In the genomic region with DNA sequence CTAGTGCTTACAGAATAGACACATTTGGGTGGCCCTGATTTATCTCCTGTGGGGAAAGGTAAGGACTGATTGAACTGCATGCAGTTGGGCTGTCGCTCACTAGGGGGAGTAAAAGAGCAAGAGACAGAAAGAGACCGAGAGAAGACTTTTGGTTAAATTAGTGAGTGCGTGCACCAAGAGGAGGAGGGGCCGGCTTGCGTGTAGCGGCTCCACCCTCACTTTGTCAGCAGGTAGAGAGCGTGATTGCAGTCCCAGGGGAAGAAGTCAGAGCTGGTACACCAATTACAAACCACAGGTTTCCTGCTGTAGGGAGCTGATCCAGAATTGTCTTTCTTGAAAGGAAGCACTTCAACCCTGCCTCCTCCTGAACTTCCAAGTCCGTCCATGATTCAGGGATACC, we compare ENCODE assay signal across 8 mouse cellular contexts. TPM values are rescaled to one million over a fixed set of nuclear protein-coding genes. Genes with fewer than 3 reads are reported as not detected.
DNase-seq lines count a peak whose midpoint lies in the region; ATAC-seq and TF ChIP-seq lines count a peak whose summit lies in the region.

A gene (plus strand): TSS at position 316 of the 400 bp plus-strand sequence.

- WGBS in kidney, embryonic 14.5 days, result 1% methylated on average over 8 of the region's 8 CpGs
- under 1% methylated on average over 8 of the region's 8 CpGs for WGBS in limb, embryonic 15.5 days

- H3K9me3 ChIP-seq in kidney, embryonic 14.5 days (ENCODE audit: control insufficient read depth, low read length), result no peaks in the 10 kb centered on the region
- H3K9me3 ChIP-seq in limb, embryonic 15.5 days, result no peaks in the 10 kb centered on the region

- peak within 1 kb of the TSS; percentile 41 for H3K4me2 ChIP-seq in kidney, embryonic 14.5 days (replicated peaks; ENCODE audit: low read depth, low read length)
- peak within 1 kb of the TSS; percentile 72 for H3K4me2 ChIP-seq in limb, embryonic 15.5 days

- H3K27me3 ChIP-seq in kidney, embryonic 14.5 days (ENCODE audit: control insufficient read depth, insufficient read depth, low read length), result peaks cover 5% of the 10 kb centered on the region; the same call in 1 of the 2 replicates
- peaks cover 12% of the 10 kb centered on the region; the same call in 1 of the 2 replicates for H3K27me3 ChIP-seq in limb, embryonic 15.5 days

- peaks cover 5% of the 10 kb centered on the region for H3K4me1 ChIP-seq in bone marrow macrophage, adult 2 months (ENCODE audit: control insufficient read depth, insufficient read depth, low read length)
- no peaks in the 10 kb centered on the region for H3K4me1 ChIP-seq in embryonic fibroblast, embryonic 13.5 days (ENCODE audit: control insufficient read depth, insufficient read depth, low read length)
- no peaks in the 10 kb centered on the region for H3K4me1 ChIP-seq in kidney, embryonic 14.5 days (ENCODE audit: control insufficient read depth, insufficient read depth, low read length)
- H3K4me1 ChIP-seq in limb, embryonic 15.5 days, result peaks cover 5% of the 10 kb centered on the region

- TF ChIP-seq POLR2A in bone marrow macrophage, adult 2 months (IDR thresholded peaks at IDR 0.05; ENCODE audit: borderline replicate concordance, low read depth, low read length), result no peak
- peak; percentile 19; the same call in 1 of the 2 replicates for TF ChIP-seq POLR2A in embryonic fibroblast, embryonic 13.5 days (IDR thresholded peaks at IDR 0.05; ENCODE audit: low read depth, low read length)

- DNase-seq in A20 (ENCODE audit: low read depth, low spot score), result peak; percentile 96
- DNase-seq in heart, adult 9 months (ENCODE audit: low spot score in 2 of 2), result peak; percentile 55 to 72
- DNase-seq in monocyte, adult 2 months (ENCODE audit: low read depth in 1 of 2, low spot score in 2 of 2), result peak; percentile 35 to 72
- DNase-seq in spleen, postnatal 36 days (ENCODE audit: low spot score in 2 of 2), result peak; percentile 84 to 88

- H3K27ac ChIP-seq in bone marrow macrophage, adult 2 months (ENCODE audit: insufficient read depth, low read depth, low read length), result no peak within 1 kb of the TSS
- H3K27ac ChIP-seq in embryonic fibroblast, embryonic 13.5 days (ENCODE audit: insufficient read depth, low read length), result no peak within 1 kb of the TSS
- no peak within 1 kb of the TSS for H3K27ac ChIP-seq in kidney, embryonic 14.5 days (ENCODE audit: low read depth, low read length)
- H3K27ac ChIP-seq in limb, embryonic 15.5 days, result peak within 1 kb of the TSS; percentile 54

- H3K36me3 ChIP-seq in kidney, embryonic 14.5 days (ENCODE audit: control insufficient read depth, insufficient read depth, low read length), result no peaks in the 10 kb centered on the region
- no peaks in the 10 kb centered on the region for H3K36me3 ChIP-seq in limb, embryonic 15.5 days

- H3K4me3 ChIP-seq in bone marrow macrophage, adult 2 months (ENCODE audit: insufficient read depth, low read length), result peak within 1 kb of the TSS; percentile 47
- peak within 1 kb of the TSS; percentile 43 for H3K4me3 ChIP-seq in embryonic fibroblast, embryonic 13.5 days (ENCODE audit: insufficient read depth, low read length)
- H3K4me3 ChIP-seq in kidney, embryonic 14.5 days (ENCODE audit: low read length), result peak within 1 kb of the TSS; percentile 38
- H3K4me3 ChIP-seq in limb, embryonic 15.5 days, result peak within 1 kb of the TSS; percentile 44

- H3K9ac ChIP-seq in kidney, embryonic 14.5 days (ENCODE audit: low read depth, low read length), result peak within 1 kb of the TSS; percentile 49; the same call in 1 of the 2 replicates
- H3K9ac ChIP-seq in limb, embryonic 15.5 days, result peak within 1 kb of the TSS; percentile 15; the same call in 1 of the 2 replicates

- peak; percentile 87 for ATAC-seq in kidney, embryonic 14.5 days (ENCODE audit: low FRiP score, low TSS enrichment)
- no peak for ATAC-seq in limb, embryonic 15.5 days (ENCODE audit: insufficient number of reproducible peaks, low FRiP score, low TSS enrichment, low read depth)

- TF ChIP-seq CTCF in bone marrow macrophage, adult 2 months (IDR thresholded peaks at IDR 0.05; ENCODE audit: low read depth, low read length), result peak; percentile 25; the same call in 1 of the 2 replicates
- no peak for TF ChIP-seq CTCF in embryonic fibroblast, embryonic 13.5 days (IDR thresholded peaks at IDR 0.05; ENCODE audit: borderline replicate concordance, insufficient read depth, low read length)

RNA-seq across cellular contexts. Expression of the gene that starts here (rescaled TPM):
- not detected in 2 replicates for polyA plus RNA-seq in bone marrow macrophage, adult 2 months (2012; ENCODE audit: insufficient read depth, insufficient read length, missing spikeins)
- polyA plus RNA-seq in embryonic fibroblast, embryonic 13.5 days (2011; ENCODE audit: insufficient read length, low read depth, missing spikeins), result 0.89 and 1.4 TPM in 2 replicates
- 5.9 and 10.4 TPM in 2 replicates for polyA plus RNA-seq in kidney, embryonic 14.5 days (2014; fragmentation: Nextera tagmentation; extraction: Ambion mirVana)
- 7.8 and 9.3 TPM in 2 replicates for polyA plus RNA-seq in limb, embryonic 15.5 days (2015; fragmentation: Nextera tagmentation; extraction: Ambion mirVana)
